Mouse (Mus musculus) adrenal gland, adult 8-10 months (tissue): ENCODE data around the gene Gm20532. TPM values are rescaled to one million over a fixed set of nuclear protein-coding genes. Genes with fewer than 3 reads are reported as not detected.

Experiments used
- DNase-seq: peaks from one replicate; pipeline ENCODE4 v3.0.0; 2022
- total RNA-seq, 4 experiments: library from RNA; stranded (reverse); gene quantifications; 2 replicates each; pipeline ENCODE4 v1.2.4; 2022

The Gm20532 gene
- total RNA-seq, 4 experiments from 2014 or later: not detected

- no peak for DNase-seq
Observed at GRCm38 (mm10) chr2:26625419-26625818, 39.0 kb downstream of the Gm20532 start.

GRCm38 (mm10) chr2:26626081-26626480 lies 39.6 kb downstream of the Gm20532 start:
- DNase-seq: no peak

GRCm38 (mm10) chr2:26627921-26628739 lies 41.7 kb downstream of the Gm20532 start, which contains the start of gene Fam69b:
Gene Fam69b, plus strand, starts transcription at chr2:26628457.
- DNase-seq: peak; percentile 48

GRCm38 (mm10) chr2:26628792-26629437 lies 42.5 kb downstream of the Gm20532 start:
- no peak for DNase-seq

- DNase-seq: no peak
Observed at GRCm38 (mm10) chr2:26632541-26633395, 46.3 kb downstream of the Gm20532 start.

- no peak for DNase-seq
Observed at GRCm38 (mm10) chr2:26633953-26634530, 47.6 kb downstream of the Gm20532 start.

GRCm38 (mm10) chr2:26634629-26635488 lies 48.4 kb downstream of the Gm20532 start:
- DNase-seq: no peak

- DNase-seq: no peak
Observed at GRCm38 (mm10) chr2:26635489-26636324, 49.3 kb downstream of the Gm20532 start.

- DNase-seq: no peak
Observed at GRCm38 (mm10) chr2:26636325-26636635, 49.8 kb downstream of the Gm20532 start.

GRCm38 (mm10) chr2:26637316-26637932 lies 51.0 kb downstream of the Gm20532 start:
- no peak for DNase-seq

- DNase-seq: no peak
Observed at GRCm38 (mm10) chr2:26638039-26638438, 51.6 kb downstream of the Gm20532 start.

- no peak for DNase-seq
Observed at GRCm38 (mm10) chr2:26638572-26638971, 52.1 kb downstream of the Gm20532 start.

GRCm38 (mm10) chr2:26639083-26639482 lies 52.6 kb downstream of the Gm20532 start:
- DNase-seq: no peak

GRCm38 (mm10) chr2:26639838-26640830 lies 53.7 kb downstream of the Gm20532 start:
- DNase-seq: peak; percentile 90

GRCm38 (mm10) chr2:26641006-26641647 lies 54.7 kb downstream of the Gm20532 start:
- DNase-seq: no peak

GRCm38 (mm10) chr2:26643942-26644341 lies 57.5 kb downstream of the Gm20532 start:
- DNase-seq: no peak

GRCm38 (mm10) chr2:26646643-26647293 lies 60.3 kb downstream of the Gm20532 start:
- peak; percentile 64 for DNase-seq

GRCm38 (mm10) chr2:26654687-26655086 lies 68.2 kb downstream of the Gm20532 start:
- no peak for DNase-seq
